Mouse (Mus musculus): ENCODE results near the gene Tasp1. TPM values are rescaled to one million over a fixed set of nuclear protein-coding genes. Genes with fewer than 3 reads are reported as not detected.
A peak's percentile ranks its signal among the peaks of the same experiment; 100 is the strongest.
"Not testable (repeated sequence)": the region's sequence is repeated elsewhere in the genome, so short reads cannot be mapped to it uniquely, and the experiment has no call there.

Gene Tasp1
- polyA plus RNA-seq, 1 experiment from 2014 or later = 22.6 TPM

GRCm38 (mm10) chr2:139874173-139874572 lies 192.4 kb downstream of the Tasp1 start:
- H3K27ac ChIP-seq (ENCODE audit: low read length) = no peak overlapping the region
- 81% methylated on average over 3 of the region's 3 CpGs for WGBS
- H3K4me1 ChIP-seq (replicated peaks; ENCODE audit: control insufficient read depth, insufficient read depth, low read length) = no peaks in the 10 kb centered on the region; the same call in 1 of the 2 replicates
- H3K4me3 ChIP-seq (ENCODE audit: low read length) = no peak overlapping the region
- H3K27me3 ChIP-seq (ENCODE audit: control insufficient read depth, insufficient read depth, low read depth, low read length) = no peaks in the 10 kb centered on the region
- ATAC-seq (ENCODE audit: low read depth) = no peak
- H3K4me2 ChIP-seq (ENCODE audit: low read depth, low read length) = no peak overlapping the region
- H3K9me3 ChIP-seq (ENCODE audit: control insufficient read depth, low read length) = no peaks in the 10 kb centered on the region
- no peaks in the 10 kb centered on the region for H3K36me3 ChIP-seq (ENCODE audit: control insufficient read depth, insufficient read depth, low read length)
- H3K9ac ChIP-seq (ENCODE audit: low read length) = no peak overlapping the region

GRCm38 (mm10) chr2:139873762-139874161 lies 192.8 kb downstream of the Tasp1 start:
- no peak overlapping the region for H3K9ac ChIP-seq (ENCODE audit: low read length)
- no peaks in the 10 kb centered on the region for H3K9me3 ChIP-seq (ENCODE audit: control insufficient read depth, low read length)
- no peak overlapping the region for H3K4me2 ChIP-seq (ENCODE audit: low read depth, low read length)
- H3K27me3 ChIP-seq (ENCODE audit: control insufficient read depth, insufficient read depth, low read depth, low read length) = no peaks in the 10 kb centered on the region
- ATAC-seq (ENCODE audit: low read depth) = no peak
- no peaks in the 10 kb centered on the region; the same call in 1 of the 2 replicates for H3K4me1 ChIP-seq (replicated peaks; ENCODE audit: control insufficient read depth, insufficient read depth, low read length)
- H3K27ac ChIP-seq (ENCODE audit: low read length) = no peak overlapping the region
- no peaks in the 10 kb centered on the region for H3K36me3 ChIP-seq (ENCODE audit: control insufficient read depth, insufficient read depth, low read length)
- WGBS = 46% methylated on average over 2 of the region's 2 CpGs
- no peak overlapping the region for H3K4me3 ChIP-seq (ENCODE audit: low read length)

GRCm38 (mm10) chr2:139869071-139869470 lies 197.5 kb downstream of the Tasp1 start:
- WGBS = 94% methylated on average over 2 of the region's 2 CpGs
- not testable (repeated sequence) for H3K9ac ChIP-seq (ENCODE audit: low read length); H3K27ac ChIP-seq (ENCODE audit: low read length); H3K4me3 ChIP-seq (ENCODE audit: low read length); H3K27me3 ChIP-seq (ENCODE audit: control insufficient read depth, insufficient read depth, low read depth, low read length); H3K9me3 ChIP-seq (ENCODE audit: control insufficient read depth, low read length); ATAC-seq (ENCODE audit: low read depth); H3K4me2 ChIP-seq (ENCODE audit: low read depth, low read length); H3K4me1 ChIP-seq (replicated peaks; ENCODE audit: control insufficient read depth, insufficient read depth, low read length); H3K36me3 ChIP-seq (ENCODE audit: control insufficient read depth, insufficient read depth, low read length)

- not testable (repeated sequence) for H3K27ac ChIP-seq (ENCODE audit: low read length); H3K4me1 ChIP-seq (replicated peaks; ENCODE audit: control insufficient read depth, insufficient read depth, low read length); H3K27me3 ChIP-seq (ENCODE audit: control insufficient read depth, insufficient read depth, low read depth, low read length); H3K9ac ChIP-seq (ENCODE audit: low read length); H3K4me3 ChIP-seq (ENCODE audit: low read length); H3K4me2 ChIP-seq (ENCODE audit: low read depth, low read length); ATAC-seq (ENCODE audit: low read depth); H3K9me3 ChIP-seq (ENCODE audit: control insufficient read depth, low read length); H3K36me3 ChIP-seq (ENCODE audit: control insufficient read depth, insufficient read depth, low read length)
- 84% methylated on average over 3 of the region's 3 CpGs for WGBS
These were observed 203.2 kb downstream of the Tasp1 start for GRCm38 (mm10) chr2:139863396-139863795.

GRCm38 (mm10) chr2:139860133-139860494 lies 206.5 kb downstream of the Tasp1 start:
- WGBS = 57% methylated on average over 5 of the region's 5 CpGs
- peak overlapping the region; percentile 92 for H3K27ac ChIP-seq (ENCODE audit: low read length)

GRCm38 (mm10) chr2:139859424-139860132 lies 207.0 kb downstream of the Tasp1 start:
- Histone ChIP-seq H3K4me1 (replicated peaks; ENCODE audit: control insufficient read depth, insufficient read depth, low read length) (no peaks in the 10 kb centered on the region; the same call in 1 of the 2 replicates), H3K27ac (ENCODE audit: low read length) (peak overlapping the region; percentile 92), H3K9ac (ENCODE audit: low read length) (no peak overlapping the region), H3K4me3 (ENCODE audit: low read length) (no peak overlapping the region), H3K27me3 (ENCODE audit: control insufficient read depth, insufficient read depth, low read depth, low read length) (no peaks in the 10 kb centered on the region), H3K9me3 (ENCODE audit: control insufficient read depth, low read length) (no peaks in the 10 kb centered on the region), H3K36me3 (ENCODE audit: control insufficient read depth, insufficient read depth, low read length) (no peaks in the 10 kb centered on the region), H3K4me2 (ENCODE audit: low read depth, low read length) (no peak overlapping the region)
- 15% methylated on average over 3 of the region's 3 CpGs for whole genome bisulfite sequencing
- peak; percentile 93 for ATAC-seq (ENCODE audit: low read depth)

More at GRCm38 (mm10) chr2:139860133-139860494, 206.5 kb downstream of the Tasp1 start:
- Histone ChIP-seq H3K9ac (ENCODE audit: low read length) (no peak overlapping the region), H3K4me1 (replicated peaks; ENCODE audit: control insufficient read depth, insufficient read depth, low read length) (no peaks in the 10 kb centered on the region; the same call in 1 of the 2 replicates), H3K9me3 (ENCODE audit: control insufficient read depth, low read length) (no peaks in the 10 kb centered on the region), H3K4me2 (ENCODE audit: low read depth, low read length) (no peak overlapping the region), H3K36me3 (ENCODE audit: control insufficient read depth, insufficient read depth, low read length) (no peaks in the 10 kb centered on the region), H3K4me3 (ENCODE audit: low read length) (no peak overlapping the region), H3K27me3 (ENCODE audit: control insufficient read depth, insufficient read depth, low read depth, low read length) (no peaks in the 10 kb centered on the region)
- peak; percentile 35 for ATAC-seq (ENCODE audit: low read depth)

- H3K9me3 ChIP-seq (ENCODE audit: control insufficient read depth, low read length) = no peaks in the 10 kb centered on the region
- no peak overlapping the region for H3K4me3 ChIP-seq (ENCODE audit: low read length)
- H3K9ac ChIP-seq (ENCODE audit: low read length) = no peak overlapping the region
- no peak overlapping the region for H3K4me2 ChIP-seq (ENCODE audit: low read depth, low read length)
- H3K27me3 ChIP-seq (ENCODE audit: control insufficient read depth, insufficient read depth, low read depth, low read length) = no peaks in the 10 kb centered on the region
- ATAC-seq (ENCODE audit: low read depth) = no peak
- 94% methylated on average over 1 of the region's 1 CpGs for WGBS
- no peaks in the 10 kb centered on the region for H3K36me3 ChIP-seq (ENCODE audit: control insufficient read depth, insufficient read depth, low read length)
- H3K4me1 ChIP-seq (replicated peaks; ENCODE audit: control insufficient read depth, insufficient read depth, low read length) = no peaks in the 10 kb centered on the region
- H3K27ac ChIP-seq (ENCODE audit: low read length) = no peak overlapping the region
These were observed 217.0 kb downstream of the Tasp1 start for GRCm38 (mm10) chr2:139849621-139850020.

- ATAC-seq (ENCODE audit: low read depth) = no peak; the same call in 1 of the 2 replicates
- Histone ChIP-seq H3K9me3 (ENCODE audit: control insufficient read depth, low read length) (no peaks in the 10 kb centered on the region), H3K4me2 (ENCODE audit: low read depth, low read length) (no peak overlapping the region), H3K9ac (ENCODE audit: low read length) (no peak overlapping the region), H3K4me3 (ENCODE audit: low read length) (no peak overlapping the region), H3K27me3 (ENCODE audit: control insufficient read depth, insufficient read depth, low read depth, low read length) (no peaks in the 10 kb centered on the region), H3K36me3 (ENCODE audit: control insufficient read depth, insufficient read depth, low read length) (no peaks in the 10 kb centered on the region), H3K4me1 (replicated peaks; ENCODE audit: control insufficient read depth, insufficient read depth, low read length) (peaks cover 2% of the 10 kb centered on the region; the same call in 1 of the 2 replicates), H3K27ac (ENCODE audit: low read length) (0 out of 2 replicates have a peak overlapping the region, but pooled peaks have one; percentile 22)
- WGBS = 20% methylated on average over 1 of the region's 1 CpGs
These were observed 225.2 kb downstream of the Tasp1 start for GRCm38 (mm10) chr2:139841359-139841758.

- H3K4me3 ChIP-seq (ENCODE audit: low read length) = no peak overlapping the region
- H3K4me1 ChIP-seq (replicated peaks; ENCODE audit: control insufficient read depth, insufficient read depth, low read length) = peaks cover 2% of the 10 kb centered on the region; the same call in 1 of the 2 replicates
- no peaks in the 10 kb centered on the region for H3K36me3 ChIP-seq (ENCODE audit: control insufficient read depth, insufficient read depth, low read length)
- no peak overlapping the region for H3K9ac ChIP-seq (ENCODE audit: low read length)
- ATAC-seq (ENCODE audit: low read depth) = no peak
- no peak overlapping the region for H3K4me2 ChIP-seq (ENCODE audit: low read depth, low read length)
- no peaks in the 10 kb centered on the region for H3K9me3 ChIP-seq (ENCODE audit: control insufficient read depth, low read length)
- no peaks in the 10 kb centered on the region for H3K27me3 ChIP-seq (ENCODE audit: control insufficient read depth, insufficient read depth, low read depth, low read length)
- WGBS = 47% methylated on average over 5 of the region's 5 CpGs
- H3K27ac ChIP-seq (ENCODE audit: low read length) = no peak overlapping the region
These were observed 225.7 kb downstream of the Tasp1 start for GRCm38 (mm10) chr2:139840941-139841340.

Measured in lung, embryonic 16.5 days (tissue).